Mouse (Mus musculus) liver, adult 2 months (tissue): ENCODE data around the gene Slc9a6.

Experiments
- CTCF ChIP-seq: fragments of 200-500 bp; IDR thresholded peaks from 2 replicates; pipeline ENCODE4 v1.5.1; 2011; ENCODE audit warnings: low read depth, low read length, control low read depth
- POLR2A ChIP-seq: fragments of 200-500 bp; IDR thresholded peaks from 2 replicates; pipeline ENCODE4 v1.6.1; 2011; ENCODE audit warnings: low read length, control low read depth; ENCODE audit not compliant: insufficient read depth; ENCODE audit errors: extremely low read depth

DNA sequence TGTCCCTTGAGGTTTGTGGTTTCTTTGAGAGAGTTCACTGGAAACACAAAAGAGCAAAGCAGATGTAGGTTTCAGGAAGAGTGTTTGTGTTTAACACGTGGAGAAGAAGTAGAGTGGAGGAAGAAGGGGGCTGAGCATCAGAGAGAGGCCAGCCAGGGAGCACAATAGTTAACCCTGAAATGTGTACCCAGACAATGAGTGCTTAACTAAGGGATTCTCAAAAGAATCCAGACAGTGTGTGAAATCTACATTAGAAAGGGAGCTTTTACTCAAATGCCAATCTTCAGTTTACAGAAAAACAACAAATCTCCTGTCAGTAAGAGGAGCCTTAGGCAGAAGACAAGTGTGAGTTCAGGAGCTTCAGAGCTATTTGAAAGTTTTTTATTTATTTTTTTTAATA lies 30.5 kb downstream of the Slc9a6 start:
- TF ChIP-seq CTCF, result no peak
- no peak for TF ChIP-seq POLR2A
